Mouse (Mus musculus) G1E (cell line): ENCODE measurements around the gene Ear14. TPM values are rescaled to one million over a fixed set of nuclear protein-coding genes. Genes with fewer than 3 reads are reported as not detected.
"Not testable (repeated sequence)": the region's sequence is repeated elsewhere in the genome, so short reads cannot be mapped to it uniquely, and the experiment has no call there.

Source experiments
- ATAC-seq: 2 replicates; pipeline ENCODE4 v1.8.0; 2016; ENCODE audit warnings: mild to moderate bottlenecking; ENCODE audit not compliant: insufficient number of reproducible peaks, poor library complexity, low FRiP score, severe bottlenecking; ENCODE audit errors: extremely low read depth
- DNase-seq: peaks from one replicate; pipeline ENCODE4 v3.0.0; 2012; ENCODE audit warnings: low spot score
- H3K27me3 ChIP-seq: 2 replicates; pipeline ENCODE4 v1.6.1; 2012; ENCODE audit warnings: mild to moderate bottlenecking, low read length, inconsistent platforms; ENCODE audit not compliant: insufficient read depth
- H3K36me3 ChIP-seq: replicated peaks from 2 replicates; pipeline ENCODE3; 2012; ENCODE audit warnings: mild to moderate bottlenecking, inconsistent platforms
- H3K4me1 ChIP-seq: 2 replicates; pipeline ENCODE4 v1.6.1; 2012; ENCODE audit warnings: low read depth, low read length, inconsistent platforms, mixed read lengths; ENCODE audit not compliant: insufficient read depth
- H3K4me3 ChIP-seq: 2 replicates; pipeline ENCODE4 v1.5.1; 2012; ENCODE audit warnings: low read depth, mild to moderate bottlenecking, inconsistent platforms, low read length, moderate library complexity, mixed read lengths
- H3K9me3 ChIP-seq: replicated peaks from 2 replicates; pipeline ENCODE4 v1.6.1; 2012; ENCODE audit warnings: inconsistent platforms
- CTCF ChIP-seq: IDR thresholded peaks from 2 replicates; pipeline ENCODE4 v1.5.1; 2012; ENCODE audit warnings: low read depth, low read length, inconsistent platforms, mixed read lengths
- GATA1 ChIP-seq: IDR thresholded peaks from 2 replicates; pipeline ENCODE4 v1.6.1; 2012; ENCODE audit warnings: borderline replicate concordance, low read length, inconsistent platforms, mixed read lengths
- GATA2 ChIP-seq: IDR thresholded peaks from 2 replicates; pipeline ENCODE4 v1.6.1; 2012; ENCODE audit warnings: low read depth, low read length, inconsistent platforms, borderline replicate concordance
- POLR2AphosphoS5 ChIP-seq: IDR thresholded peaks from 2 replicates; pipeline ENCODE4 v1.6.1; 2012; ENCODE audit warnings: low read depth, low read length, inconsistent platforms; ENCODE audit not compliant: insufficient replicate concordance
- TAL1 ChIP-seq: conservative IDR thresholded peaks from 2 replicates; pipeline ENCODE4 v1.6.1; 2012; ENCODE audit warnings: low read depth, low read length, inconsistent platforms, mixed read lengths
- polyA plus RNA-seq: library from polyadenylated mRNA; stranded (reverse); fragments of >175 nt; gene quantifications from 2 replicates; pipeline ENCODE4 v1.2.3, GENCODE M21; 2012
- total RNA-seq, 2 experiments: library from RNA; stranded (forward) in 1 of 2; stranded (reverse) in 1 of 2; fragments of 200-1000 nt in 1 of 2; fragments of >200 nt in 1 of 2; fragmentation: Nextera tagmentation in 1 of 2; gene quantifications; 2 replicates each; pipeline ENCODE4 v1.2.3; 2014 to 2017

Gene Ear14
- not detected in 2 replicates for total RNA-seq (2014; fragmentation: Nextera tagmentation)
- 0.44 TPM in 1 of 2 replicates, not detected in the other for total RNA-seq (2017)
- polyA plus RNA-seq, result not detected in 2 replicates

GRCm38 (mm10) chr14:51203115-51203514, at the start of gene Ear14:
Gene Ear14, plus strand, starts transcription at chr14:51203391.
- Histone ChIP-seq H3K36me3 (no peaks in the 10 kb centered on the region), H3K27me3 (no peaks in the 10 kb centered on the region), H3K4me3 (no peak within 1 kb of the TSS), H3K4me1 (no peaks in the 10 kb centered on the region), H3K9me3 (no peaks in the 10 kb centered on the region)
- ATAC-seq (no peak), DNase-seq (no peak)
- TF ChIP-seq TAL1, result no peak
- TF ChIP-seq POLR2AphosphoS5, result no peak
- no peak for TF ChIP-seq CTCF
- no peak for TF ChIP-seq GATA2
- TF ChIP-seq GATA1, result no peak

DNA sequence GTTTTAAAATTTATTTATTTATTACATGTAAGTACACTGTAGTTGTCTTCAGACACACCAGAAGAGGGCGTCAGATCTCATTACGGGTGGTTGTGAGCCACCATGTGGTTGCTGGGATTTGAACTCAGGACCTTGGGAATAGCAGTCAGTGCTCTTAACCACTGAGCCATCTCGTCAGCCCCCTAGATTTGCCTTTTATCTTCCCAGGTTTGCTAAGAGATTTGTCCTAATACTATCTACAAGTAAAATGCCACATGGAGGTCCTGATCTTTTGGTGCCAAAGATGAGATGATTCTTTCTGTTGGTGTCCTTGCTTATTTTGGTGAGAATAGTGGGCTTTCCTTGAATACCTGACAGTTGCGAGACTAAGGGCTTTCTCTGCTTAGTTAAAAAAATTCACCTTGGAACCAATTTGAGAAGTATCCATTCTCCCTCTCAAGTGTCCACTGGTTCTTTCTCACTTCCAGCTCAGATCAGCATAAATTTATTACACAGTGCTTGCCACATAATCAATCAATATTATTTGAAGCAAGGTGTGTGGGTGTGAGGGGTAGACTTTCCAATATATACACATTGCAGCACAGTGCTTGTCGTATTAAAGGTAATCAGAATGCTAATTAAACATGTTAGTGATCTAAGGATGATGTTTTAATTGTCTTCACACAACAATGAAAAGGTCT, 47.0 kb upstream of the Ear14 start:
- Histone ChIP-seq H3K4me3 (no peak overlapping the region), H3K27me3 (peaks cover 6% of the 10 kb centered on the region; the same call in 1 of the 2 replicates), H3K9me3 (no peaks in the 10 kb centered on the region), H3K4me1 (peaks cover 8% of the 10 kb centered on the region), H3K36me3 (no peaks in the 10 kb centered on the region)
- TF ChIP-seq TAL1 (no peak), GATA1 (no peak), POLR2AphosphoS5 (no peak), GATA2 (no peak), CTCF (no peak)
- DNase-seq (no peak), ATAC-seq (no peak)

- no peak for TF ChIP-seq GATA1
- TF ChIP-seq GATA2, result no peak
- no peak for TF ChIP-seq TAL1
- no peak for TF ChIP-seq CTCF
- no peak for TF ChIP-seq POLR2AphosphoS5
- H3K9me3 ChIP-seq, result no peaks in the 10 kb centered on the region
- peaks cover 8% of the 10 kb centered on the region for H3K4me1 ChIP-seq
- H3K36me3 ChIP-seq, result no peaks in the 10 kb centered on the region
- no peak for ATAC-seq
- H3K4me3 ChIP-seq, result no peak overlapping the region
- no peak for DNase-seq
- H3K27me3 ChIP-seq, result peaks cover 6% of the 10 kb centered on the region; the same call in 1 of the 2 replicates
These were observed 46.5 kb upstream of the Ear14 start for GRCm38 (mm10) chr14:51156736-51157068.

DNA sequence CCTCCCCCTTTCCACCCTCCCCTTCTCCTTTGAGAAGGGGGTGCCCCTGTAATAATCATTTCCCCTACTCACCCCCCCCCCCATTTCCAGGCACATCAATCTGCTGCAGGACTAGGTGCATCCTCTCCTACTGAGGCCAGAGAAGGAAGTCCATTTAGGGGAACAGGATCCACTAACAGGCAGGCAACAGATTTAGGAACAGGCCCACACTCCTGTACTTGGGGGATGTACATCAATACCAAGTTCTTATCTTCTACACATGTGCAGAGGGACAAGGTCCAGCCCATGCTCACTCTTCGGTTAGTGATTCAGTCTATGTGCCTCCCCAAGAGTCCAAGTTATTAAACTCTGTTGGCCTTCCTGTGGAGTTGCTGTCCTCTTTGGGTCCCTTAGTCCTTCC, 46.1 kb upstream of the Ear14 start:
- Histone ChIP-seq H3K9me3 (no peaks in the 10 kb centered on the region), H3K4me1 (peaks cover 6% of the 10 kb centered on the region), H3K36me3 (no peaks in the 10 kb centered on the region), H3K27me3 (peaks cover 6% of the 10 kb centered on the region; the same call in 1 of the 2 replicates), H3K4me3 (no peak overlapping the region)
- DNase-seq (no peak), ATAC-seq (no peak)
- TF ChIP-seq GATA1, result no peak
- TF ChIP-seq TAL1, result no peak
- TF ChIP-seq GATA2, result no peak

DNA sequence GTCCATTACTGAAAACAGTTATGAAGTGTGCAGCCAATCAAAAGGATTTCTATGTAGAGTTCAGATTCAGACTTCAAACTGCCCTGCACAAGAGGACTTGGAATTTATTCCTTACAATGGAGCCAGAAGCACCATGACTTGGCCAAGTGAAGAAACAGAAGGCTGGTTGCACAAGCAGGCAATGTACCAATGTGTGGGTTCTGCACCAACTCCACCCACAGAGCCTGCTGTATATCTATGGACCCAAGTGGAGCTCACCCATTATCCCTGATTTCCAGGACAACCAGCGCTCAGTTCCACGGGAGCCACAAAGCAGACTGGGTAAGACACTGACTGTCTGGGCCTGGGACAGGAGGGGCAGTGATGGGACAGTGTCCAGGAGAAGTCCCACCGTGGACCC, 41.2 kb upstream of the Ear14 start, which contains the start of gene Rnase2b:
Rnase2b (plus strand) TSS at position 285 of the 400 bp plus-strand sequence.
- not testable (repeated sequence) for ATAC-seq, H3K9me3 ChIP-seq, DNase-seq, H3K36me3 ChIP-seq, H3K4me1 ChIP-seq, H3K4me3 ChIP-seq
- H3K27me3 ChIP-seq, result peaks cover 16% of the 10 kb centered on the region

DNA sequence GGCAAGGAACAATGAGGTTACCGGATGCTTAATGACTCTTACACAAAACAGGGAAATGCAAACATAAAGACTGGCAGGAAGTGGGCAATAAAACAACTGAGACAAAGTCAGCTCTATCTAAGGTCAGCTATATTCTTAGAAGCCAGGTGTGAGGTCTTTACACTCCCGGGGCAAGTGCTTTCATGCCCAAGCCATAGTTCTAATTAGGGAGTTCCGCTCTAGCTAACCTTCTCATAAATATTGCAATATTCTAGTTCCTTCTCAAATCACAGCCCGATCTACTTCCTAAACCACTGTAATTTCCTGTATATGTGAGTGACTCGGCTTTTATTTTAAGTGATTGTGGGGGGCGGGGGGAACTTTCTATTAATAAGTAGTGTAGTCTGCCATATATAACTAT, 39.9 kb upstream of the Ear14 start:
- not testable (repeated sequence) for H3K9me3 ChIP-seq, DNase-seq, H3K36me3 ChIP-seq, ATAC-seq, H3K4me1 ChIP-seq, H3K4me3 ChIP-seq
- H3K27me3 ChIP-seq, result peaks cover 21% of the 10 kb centered on the region

DNA sequence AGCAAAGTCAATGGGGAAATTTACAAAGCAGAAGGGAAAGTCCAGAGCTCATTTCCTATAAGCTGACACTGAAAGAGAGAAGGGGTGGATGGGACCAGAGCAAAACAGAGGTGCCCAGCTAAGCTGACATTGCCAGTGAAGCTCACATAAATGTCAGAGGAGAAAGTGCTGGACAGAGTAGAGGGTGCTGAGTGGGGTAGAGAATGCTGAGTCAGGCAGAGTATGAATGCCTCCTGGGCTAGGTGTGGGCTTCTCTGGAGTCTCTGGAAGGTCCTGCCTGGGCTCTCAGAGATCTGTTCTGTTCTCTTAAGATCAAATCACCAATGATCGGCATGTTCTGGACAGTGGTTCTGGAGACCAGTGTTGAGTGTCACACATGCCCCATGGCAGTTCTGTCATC, 37.8 kb upstream of the Ear14 start:
- DNase-seq (no peak), ATAC-seq (no peak)
- H3K27me3 ChIP-seq, result peaks cover 19% of the 10 kb centered on the region
- no peaks in the 10 kb centered on the region for H3K36me3 ChIP-seq
- H3K9me3 ChIP-seq, result no peaks in the 10 kb centered on the region
- no peak overlapping the region for H3K4me3 ChIP-seq
- no peak for TF ChIP-seq GATA1
- no peak for TF ChIP-seq POLR2AphosphoS5
- no peak for TF ChIP-seq GATA2
- no peak for TF ChIP-seq CTCF
- no peak for TF ChIP-seq TAL1
- H3K4me1 ChIP-seq, result no peaks in the 10 kb centered on the region
